Comparison of ENCODE assay signal across 8 mouse cellular contexts in genomic region chr16:49289200-49290079, GRCm38 (mm10).
DNase-seq lines count a peak whose midpoint lies in the region; ATAC-seq and TF ChIP-seq lines count a peak whose summit lies in the region.

No protein-coding gene starts in this region.

- H3K4me3 ChIP-seq in hindbrain, postnatal 0 days (ENCODE audit: low read length), result no peak overlapping the region
- H3K4me3 ChIP-seq in hindbrain, embryonic 14.5 days (replicated peaks; ENCODE audit: low read length), result no peak overlapping the region
- no peak overlapping the region for H3K4me3 ChIP-seq in midbrain, embryonic 14.5 days (replicated peaks; ENCODE audit: low read depth, low read length)

- TF ChIP-seq CTCF in hindbrain, postnatal 0 days (IDR thresholded peaks at IDR 0.05; ENCODE audit: low read depth), result no peak

- H3K36me3 ChIP-seq in hindbrain, postnatal 0 days (ENCODE audit: insufficient read depth, low read length), result no peaks in the 10 kb centered on the region
- no peaks in the 10 kb centered on the region for H3K36me3 ChIP-seq in hindbrain, embryonic 14.5 days (replicated peaks; ENCODE audit: control insufficient read depth, insufficient read depth)
- H3K36me3 ChIP-seq in midbrain, embryonic 14.5 days (ENCODE audit: control insufficient read depth, insufficient read depth, low read length), result no peaks in the 10 kb centered on the region

- no peak overlapping the region for H3K4me2 ChIP-seq in hindbrain, postnatal 0 days (ENCODE audit: low read depth, low read length)
- no peak overlapping the region for H3K4me2 ChIP-seq in hindbrain, embryonic 14.5 days (replicated peaks)
- H3K4me2 ChIP-seq in midbrain, embryonic 14.5 days (ENCODE audit: low read length), result no peak overlapping the region

- no peak overlapping the region for H3K9ac ChIP-seq in hindbrain, postnatal 0 days (replicated peaks; ENCODE audit: low read length)
- H3K9ac ChIP-seq in hindbrain, embryonic 14.5 days, result no peak overlapping the region
- no peak overlapping the region for H3K9ac ChIP-seq in midbrain, embryonic 14.5 days (replicated peaks; ENCODE audit: low read length)

- H3K27ac ChIP-seq in hindbrain, postnatal 0 days, result no peak overlapping the region
- H3K27ac ChIP-seq in hindbrain, embryonic 14.5 days, result no peak overlapping the region
- no peak overlapping the region for H3K27ac ChIP-seq in midbrain, embryonic 14.5 days (replicated peaks; ENCODE audit: low read depth, low read length)

- DNase-seq in hindbrain, postnatal 0 days (ENCODE audit: low spot score), result peak; percentile 9
- DNase-seq in hindbrain, embryonic 14.5 days (ENCODE audit: low spot score), result no peak
- DNase-seq in adrenal gland, postnatal 25 days, result peak; percentile 45
- DNase-seq in frontal cortex, postnatal 25 days (ENCODE audit: low spot score in 2 of 2), result peak; percentile 13 to 36
- peak; percentile 50 to 65 for DNase-seq in layer of hippocampus, adult 18-20 months (ENCODE audit: low spot score in 2 of 2)
- DNase-seq in lung, postnatal 25 days (ENCODE audit: low spot score), result peak; percentile 45
- no peak for DNase-seq in embryo, embryonic 10 days (ENCODE audit: low spot score)
- DNase-seq in midbrain, embryonic 14.5 days, result no peak

- 83% methylated on average over 10 of the region's 10 CpGs for WGBS in hindbrain, postnatal 0 days
- WGBS in hindbrain, embryonic 14.5 days, result 85% methylated on average over 10 of the region's 10 CpGs
- WGBS in midbrain, embryonic 14.5 days, result 85% methylated on average over 10 of the region's 10 CpGs

- no peaks in the 10 kb centered on the region for H3K27me3 ChIP-seq in hindbrain, postnatal 0 days (ENCODE audit: insufficient read depth, low read length)
- H3K27me3 ChIP-seq in hindbrain, embryonic 14.5 days (ENCODE audit: control insufficient read depth, insufficient read depth, low read length), result no peaks in the 10 kb centered on the region
- H3K27me3 ChIP-seq in midbrain, embryonic 14.5 days (ENCODE audit: control insufficient read depth, insufficient read depth, low read length), result no peaks in the 10 kb centered on the region

- no peak for ATAC-seq in hindbrain, postnatal 0 days
- no peak for ATAC-seq in hindbrain, embryonic 14.5 days (ENCODE audit: low FRiP score)
- ATAC-seq in midbrain, embryonic 14.5 days (ENCODE audit: low FRiP score, low TSS enrichment), result no peak

- H3K9me3 ChIP-seq in hindbrain, postnatal 0 days (ENCODE audit: low read length), result no peaks in the 10 kb centered on the region
- no peaks in the 10 kb centered on the region for H3K9me3 ChIP-seq in hindbrain, embryonic 14.5 days (ENCODE audit: control insufficient read depth, low read length)
- no peaks in the 10 kb centered on the region for H3K9me3 ChIP-seq in midbrain, embryonic 14.5 days (ENCODE audit: control insufficient read depth, low read length)

- H3K4me1 ChIP-seq in hindbrain, postnatal 0 days (ENCODE audit: insufficient read depth, low read length), result no peaks in the 10 kb centered on the region
- no peaks in the 10 kb centered on the region for H3K4me1 ChIP-seq in hindbrain, embryonic 14.5 days (replicated peaks; ENCODE audit: control insufficient read depth, insufficient read depth, low read length)
- 0 out of 2 replicates have a peak, but pooled peaks cover 2% of the 10 kb centered on the region for H3K4me1 ChIP-seq in midbrain, embryonic 14.5 days (ENCODE audit: control insufficient read depth, insufficient read depth, low read length)

Comparison
In these comparisons a context has a peak if more than half of its experiments do, and no peak if none do; other contexts are left out.
1. DNase-seq: peak in hindbrain, postnatal 0 days (single experiment), adrenal gland, postnatal 25 days (single experiment), frontal cortex, postnatal 25 days (2 of 2), layer of hippocampus, adult 18-20 months (2 of 2) and lung, postnatal 25 days (single experiment); none in hindbrain, embryonic 14.5 days (single experiment), embryo, embryonic 10 days (single experiment) and midbrain, embryonic 14.5 days (single experiment).